Mouse (Mus musculus) embryonic stem cell, embryonic (primary cell): Measurements from ENCODE around the gene Rbms3.

ENCODE experiments used
- CTCF ChIA-PET, 4 experiments: fragments of 300-600 bp in 2 of 4; fragments of 350-600 bp in 2 of 4; sonication (Branson Sonifier 250); formaldehyde crosslinking; loops; one replicate each; lab custom pipeline; 2022; ENCODE audit warnings: inconsistent platforms in 2 of 4; lab: Charles Lee
- POLR2A ChIA-PET, 4 experiments: fragments of 300-600 bp in 2 of 4; fragments of 350-600 bp in 2 of 4; sonication (Branson Sonifier 250); formaldehyde crosslinking; loops; one replicate each; lab custom pipeline; 2022; ENCODE audit warnings: antibody characterized with exemption in 4 of 4, inconsistent platforms in 1 of 4; lab: Charles Lee

Rbms3 gene

DNA sequence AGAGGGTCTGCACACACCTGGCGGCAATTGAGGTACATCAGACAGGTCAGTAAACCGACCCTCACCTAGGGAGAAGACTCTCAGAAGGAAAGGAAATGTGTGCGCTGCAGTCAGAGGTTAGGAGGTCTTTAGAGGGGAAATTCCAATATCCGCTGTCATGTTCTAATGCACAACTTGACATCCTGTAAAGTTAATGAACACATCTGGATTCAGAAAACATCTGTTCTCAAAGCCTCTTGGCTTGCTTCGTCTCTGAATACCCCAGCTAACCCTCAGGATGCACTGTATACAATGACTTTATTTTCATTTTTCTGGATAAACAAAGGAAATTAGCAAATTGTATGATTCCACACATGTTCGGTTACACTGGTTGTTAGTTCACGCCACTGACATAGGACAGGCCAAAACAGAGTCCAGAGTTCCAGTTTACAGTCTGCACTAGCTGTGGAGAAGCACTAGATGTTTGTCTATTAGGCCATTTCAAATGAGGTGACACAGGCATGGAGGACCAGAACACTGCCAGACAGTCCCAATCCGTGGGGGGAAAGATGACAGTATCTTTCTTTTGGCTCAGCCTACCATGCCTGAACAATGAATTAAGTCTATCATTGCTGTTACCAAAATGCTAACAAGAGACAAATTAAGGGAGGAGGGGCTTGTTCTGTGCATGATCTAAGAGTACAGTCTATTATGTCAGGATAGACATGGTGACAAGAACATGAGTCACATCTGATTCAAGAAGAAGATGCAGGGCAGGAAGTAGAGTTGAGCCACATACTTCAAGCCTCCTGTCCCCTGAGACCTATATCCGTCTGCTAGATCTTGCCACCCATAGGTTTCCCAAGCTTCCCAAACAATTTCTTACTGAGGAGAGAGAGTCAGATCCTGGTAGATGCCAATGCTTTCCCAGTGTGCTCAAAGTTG is 538.2 kb downstream of the Rbms3 start:
- ChIA-PET POLR2A (no interaction called here), CTCF (no interaction called here)

DNA sequence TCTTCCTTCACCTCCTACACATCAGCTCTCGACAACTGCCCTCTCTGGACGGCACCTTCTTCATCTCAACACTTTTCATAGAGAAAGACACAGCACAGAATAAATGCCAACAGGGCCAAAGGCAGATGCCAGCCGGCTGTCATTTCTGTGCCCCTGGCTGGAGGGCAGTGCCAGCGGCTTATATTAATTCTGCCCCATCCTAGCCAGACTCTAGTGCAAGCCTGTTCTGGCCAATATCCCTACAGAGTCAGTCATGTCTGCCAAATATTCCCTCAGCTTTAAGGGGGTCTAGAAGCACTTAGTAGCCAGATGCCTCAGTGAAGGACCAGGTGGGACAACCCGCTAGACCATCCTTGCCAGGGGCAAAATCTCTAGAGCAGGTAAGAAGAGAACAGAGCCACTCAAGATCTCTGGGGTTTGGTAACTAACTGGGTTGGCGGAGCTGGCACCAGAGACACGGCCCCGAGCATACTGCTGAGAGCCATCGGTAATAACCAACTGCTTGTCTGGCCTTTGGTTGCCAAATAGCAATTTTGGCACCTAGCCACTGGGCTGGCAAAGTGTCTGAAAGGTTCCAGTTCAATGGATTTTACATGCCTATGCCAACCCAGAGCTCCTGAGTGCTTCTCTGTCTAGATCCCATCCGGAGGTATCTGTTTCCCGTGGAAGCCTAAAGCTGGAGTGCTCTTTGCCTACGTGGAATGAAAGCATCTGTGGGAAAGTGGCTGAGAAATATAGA is 540.1 kb downstream of the Rbms3 start:
- CTCF ChIA-PET = no interaction called here
- POLR2A ChIA-PET = no interaction called here

DNA sequence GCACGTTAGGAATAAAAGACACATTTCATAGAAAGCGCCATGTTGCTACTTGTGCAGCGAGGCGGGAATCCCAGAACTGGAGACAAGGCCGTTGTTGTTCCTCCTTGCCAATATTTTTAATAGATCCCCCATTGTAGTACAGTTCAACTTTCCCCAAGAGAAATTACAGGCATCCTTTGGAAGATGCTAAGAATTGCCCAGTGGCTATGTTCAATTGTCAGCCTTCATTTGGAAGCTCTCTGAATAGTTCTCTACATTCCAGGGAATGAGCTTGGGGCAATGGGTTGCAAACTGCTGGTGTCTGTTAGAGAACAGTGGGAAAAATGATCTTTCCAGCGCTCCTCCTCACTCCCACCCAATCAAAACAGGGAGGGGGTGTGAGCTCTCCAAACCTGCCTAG is 541.4 kb downstream of the Rbms3 start:
- ChIA-PET POLR2A (no interaction called here), CTCF (no interaction called here)

DNA sequence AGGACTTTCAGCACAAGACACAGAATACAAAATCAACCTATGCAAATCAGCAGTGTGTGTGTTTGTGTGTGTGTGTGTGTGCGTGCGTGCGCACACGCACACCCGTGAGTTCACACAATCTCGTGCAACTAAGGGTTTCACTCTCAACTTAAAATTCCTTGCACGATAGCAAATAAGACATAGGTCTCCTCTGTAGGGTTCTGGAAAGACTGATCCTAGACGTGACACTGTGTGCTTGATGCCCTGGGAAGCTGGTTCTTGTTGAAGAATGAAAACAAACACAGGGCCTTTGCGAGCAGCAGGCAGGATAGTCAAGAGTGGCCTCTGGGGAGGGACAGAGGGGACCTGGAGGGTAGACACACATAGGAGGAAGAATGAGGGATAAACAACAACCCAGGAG is 544.0 kb downstream of the Rbms3 start:
- ChIA-PET CTCF (no interaction called here), POLR2A (no interaction called here)

DNA sequence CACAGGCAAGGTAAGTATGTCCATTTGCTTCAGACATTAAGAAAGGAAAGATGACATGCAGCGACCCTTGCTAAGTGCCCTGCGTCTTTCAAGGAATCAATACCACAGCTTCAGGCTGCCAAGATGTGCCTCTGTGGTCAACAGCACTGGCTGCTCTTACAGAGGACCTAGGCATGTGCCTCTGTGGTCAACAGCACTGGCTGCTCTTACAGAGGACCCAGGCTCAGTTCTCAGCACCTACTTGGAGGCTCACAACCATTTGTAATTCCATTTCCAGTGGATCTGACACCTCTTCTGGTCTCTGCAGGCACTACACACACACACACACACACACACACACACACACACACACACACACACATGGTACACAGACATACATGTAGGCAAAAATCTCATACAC is 545.2 kb downstream of the Rbms3 start:
- POLR2A ChIA-PET = no interaction called here
- CTCF ChIA-PET = no interaction called here

DNA sequence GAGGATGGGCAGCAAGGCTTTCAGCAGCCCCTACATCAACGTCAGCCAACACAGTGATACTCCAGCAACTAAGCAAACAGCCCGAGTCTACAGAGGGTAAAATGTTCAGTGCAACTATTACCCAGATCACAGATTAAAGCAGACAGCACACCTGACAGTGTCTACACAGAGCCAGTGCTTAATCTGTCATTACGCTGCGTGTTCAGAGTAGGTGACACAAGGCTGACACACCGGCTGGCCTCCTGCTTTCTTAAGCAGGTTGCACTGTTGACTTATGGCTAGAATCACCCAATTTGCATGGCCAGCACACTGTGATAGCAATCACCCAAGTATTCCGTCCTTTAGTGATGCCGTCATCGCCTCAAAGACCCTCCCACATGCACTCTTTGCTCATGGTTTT is 550.2 kb downstream of the Rbms3 start:
- POLR2A ChIA-PET = no interaction called here
- CTCF ChIA-PET = no interaction called here

DNA sequence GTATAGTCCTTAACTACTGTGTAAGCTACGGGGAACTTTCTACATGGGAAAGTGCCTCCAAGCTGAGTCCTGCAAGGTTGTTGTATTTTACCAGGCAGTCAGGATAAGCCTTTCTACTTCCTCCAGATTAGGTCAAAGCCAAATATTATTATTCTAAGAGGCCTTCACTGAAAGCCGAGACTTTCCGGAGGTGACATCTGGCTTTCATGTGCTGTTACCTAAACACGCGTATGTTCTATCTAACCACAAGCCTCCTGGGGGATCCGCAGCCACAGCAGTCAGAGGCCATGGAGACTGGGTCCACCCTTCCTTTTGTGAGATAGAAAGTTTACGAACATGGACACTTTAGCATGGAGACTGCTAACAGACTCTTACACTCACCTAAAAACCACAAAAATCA is 552.2 kb downstream of the Rbms3 start:
- POLR2A ChIA-PET = no interaction called here
- CTCF ChIA-PET = no interaction called here

DNA sequence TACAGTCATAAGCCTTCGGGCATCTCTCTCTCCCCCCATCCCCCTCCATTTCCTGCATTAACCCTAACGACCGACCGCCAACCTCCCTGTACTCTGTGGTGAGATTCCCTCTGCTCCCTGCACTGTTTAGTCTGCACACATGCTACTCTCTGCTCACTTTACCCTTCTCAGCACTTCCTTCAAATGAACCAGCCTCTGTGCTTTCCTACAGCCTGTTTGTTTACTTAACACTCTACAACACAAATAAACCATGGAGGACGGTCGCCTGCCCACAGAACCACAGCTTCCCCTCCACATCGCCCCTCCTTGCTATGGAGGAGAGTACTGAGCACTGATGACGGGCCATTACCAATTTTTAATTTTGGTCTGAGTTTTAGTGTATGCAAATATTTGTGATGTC is 552.9 kb downstream of the Rbms3 start:
- ChIA-PET CTCF (no interaction called here), POLR2A (no interaction called here)

DNA sequence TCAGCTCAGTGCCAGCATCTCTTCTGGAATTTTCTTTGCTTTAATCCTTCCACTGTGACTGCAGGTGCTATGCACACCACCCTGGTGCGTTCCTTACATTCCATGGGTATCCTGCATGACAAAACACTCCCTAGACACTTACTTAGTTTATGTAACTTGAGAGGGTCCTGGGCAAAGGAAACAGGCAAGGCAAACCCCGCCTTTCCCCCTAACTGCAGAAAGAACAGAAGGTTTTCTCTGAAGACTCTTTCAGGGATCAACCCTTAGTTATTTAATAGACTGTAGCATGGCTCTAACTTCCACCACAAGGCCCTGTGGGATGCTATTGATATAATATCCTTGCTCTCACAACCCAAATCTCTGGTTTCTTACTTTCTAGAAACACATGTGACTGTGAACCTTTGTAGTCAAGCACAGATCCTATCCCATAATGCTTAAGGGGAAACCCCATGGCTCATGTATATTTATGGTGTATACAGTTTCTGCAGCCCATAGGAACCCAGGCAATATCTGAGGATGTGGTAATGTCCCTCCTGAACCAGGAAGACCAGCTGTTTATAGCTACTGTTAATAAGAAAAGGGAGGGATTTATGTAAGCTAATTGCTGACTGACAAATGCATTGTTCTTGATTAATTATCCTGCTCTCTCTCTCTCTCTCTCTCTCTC is 557.1 kb downstream of the Rbms3 start:
- POLR2A ChIA-PET = no interaction called here
- CTCF ChIA-PET = no interaction called here

DNA sequence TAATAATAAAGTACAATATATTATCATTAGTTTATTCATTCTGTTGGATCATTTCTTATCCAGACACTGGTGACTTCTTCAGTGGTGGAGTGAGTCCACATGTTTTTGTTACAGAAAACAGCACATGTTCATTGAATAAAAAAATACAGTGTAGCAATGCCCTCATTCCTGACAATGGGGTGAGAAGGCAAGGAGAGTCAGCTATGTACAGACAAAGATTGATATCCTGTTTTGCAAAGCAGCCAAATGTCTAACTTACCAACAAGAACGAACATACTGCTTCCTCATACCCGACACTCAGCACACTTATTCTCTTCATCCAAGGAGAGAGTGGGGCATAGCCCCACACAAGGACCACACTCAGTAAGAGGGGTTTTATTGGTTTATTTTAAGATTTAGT is 559.1 kb downstream of the Rbms3 start:
- ChIA-PET POLR2A (no interaction called here), CTCF (no interaction called here)

DNA sequence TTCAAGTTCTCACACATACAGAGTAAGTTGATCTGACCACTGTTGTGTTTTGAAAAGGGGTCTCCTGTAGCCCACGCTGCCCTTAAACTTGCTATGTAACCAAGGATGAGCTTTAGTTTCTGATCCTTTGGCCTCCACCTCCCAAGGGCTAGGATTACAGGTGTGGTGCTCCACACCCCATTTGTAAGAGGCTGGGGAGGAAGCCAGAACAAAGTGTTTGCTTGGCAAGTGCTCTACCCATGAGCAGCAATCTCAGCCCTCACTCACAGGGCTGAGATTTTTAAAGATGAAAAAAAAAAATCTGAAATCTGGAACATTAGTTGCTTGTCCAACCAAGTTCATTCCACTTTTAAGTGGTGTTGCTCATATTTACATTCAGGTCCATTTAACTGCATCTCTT is 560.5 kb downstream of the Rbms3 start:
- ChIA-PET CTCF (no interaction called here), POLR2A (no interaction called here)

DNA sequence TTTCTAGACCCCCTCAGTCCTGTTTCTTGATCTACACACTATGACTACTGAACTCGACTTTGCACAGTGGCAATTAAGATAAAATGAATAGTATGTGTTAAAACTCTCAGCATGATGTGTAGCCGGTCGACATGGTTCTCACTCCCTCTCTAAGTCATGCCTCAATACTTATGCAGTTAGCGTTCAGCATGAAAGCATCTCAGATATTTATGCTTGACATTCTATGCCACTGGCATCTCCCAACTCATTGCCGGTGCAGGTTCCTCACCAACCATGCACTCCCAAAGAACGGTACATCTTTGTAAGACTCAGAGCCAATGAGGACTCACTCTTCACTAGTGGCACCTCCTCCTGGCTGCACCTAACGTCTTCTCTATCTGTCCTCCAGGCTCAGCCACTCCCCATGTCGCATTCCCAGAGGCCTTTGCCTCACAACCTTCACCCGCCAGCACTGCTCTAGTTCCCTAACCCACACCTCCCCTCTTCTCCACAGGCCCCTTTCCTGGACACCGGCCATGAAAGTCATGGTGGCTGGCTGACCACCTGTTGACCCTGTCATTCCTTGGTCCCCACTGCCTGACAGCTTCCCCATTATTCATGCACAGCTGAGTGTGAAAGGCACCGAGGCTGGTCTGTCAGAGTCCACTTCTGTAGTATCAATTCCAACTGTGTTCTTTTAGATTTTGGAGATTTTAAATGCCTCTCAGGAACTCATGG is 561.9 kb downstream of the Rbms3 start:
- ChIA-PET POLR2A (no interaction called here), CTCF (no interaction called here)

DNA sequence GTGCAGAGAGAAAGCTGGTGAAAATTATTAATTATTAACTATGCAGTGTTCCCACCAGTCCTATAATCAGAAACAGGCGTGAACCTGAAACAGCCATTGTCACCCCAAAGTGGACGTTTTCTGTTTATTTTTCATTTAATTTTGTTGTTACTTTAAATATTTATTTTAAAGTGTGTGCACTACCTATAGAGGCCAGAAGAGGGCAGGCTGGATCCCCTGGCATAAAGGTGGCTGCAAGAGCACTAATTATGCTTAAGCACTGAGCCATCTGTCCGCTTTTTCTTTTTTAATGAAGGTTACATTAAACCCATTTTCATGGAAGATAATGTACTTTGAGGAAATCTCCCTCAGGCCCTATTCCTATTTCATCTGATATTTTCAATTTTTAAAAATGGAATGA is 563.2 kb downstream of the Rbms3 start:
- POLR2A ChIA-PET = no interaction called here
- CTCF ChIA-PET = no interaction called here

DNA sequence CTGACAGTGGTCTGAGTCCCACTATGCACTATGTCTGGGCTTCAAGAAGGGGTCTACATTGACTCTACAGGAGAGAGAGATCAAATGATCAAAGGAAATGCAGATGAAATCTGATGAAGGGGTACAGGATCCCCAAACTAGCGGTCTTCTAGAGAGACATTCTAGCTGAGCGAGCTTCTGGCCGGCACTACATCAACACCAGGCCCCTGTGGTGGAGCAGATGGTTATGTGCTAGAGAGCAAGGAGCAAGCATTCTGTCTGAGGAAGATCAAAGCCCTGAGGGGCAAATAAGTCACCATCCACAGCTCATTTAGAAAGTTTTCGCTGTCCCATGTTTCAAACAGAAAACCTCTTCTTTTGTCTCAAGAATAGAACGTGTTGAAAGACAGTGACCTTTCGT is 564.1 kb downstream of the Rbms3 start:
- ChIA-PET CTCF (no interaction called here), POLR2A (no interaction called here)

DNA sequence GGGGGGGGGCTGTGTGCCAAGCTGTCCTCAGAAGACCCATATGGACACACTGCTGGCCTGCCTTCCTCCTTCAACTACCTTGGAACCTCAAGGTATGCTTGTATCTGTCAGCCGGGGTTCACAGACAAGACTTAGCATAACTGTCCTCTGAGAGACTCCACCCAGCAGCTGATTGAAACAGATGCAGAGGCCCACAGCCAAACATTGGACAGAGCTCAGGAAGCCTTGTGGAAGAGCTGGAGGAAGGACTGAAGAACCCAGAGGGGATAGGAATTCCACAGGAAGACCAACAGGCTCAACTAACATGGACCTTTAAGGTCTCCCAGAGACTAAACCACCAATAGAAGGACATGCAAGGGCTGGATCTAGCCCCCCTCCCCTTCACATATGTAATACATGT is 570.1 kb downstream of the Rbms3 start:
- CTCF ChIA-PET = interaction anchor here in 1 of 4 experiments (0.6 kb wide), 1 partner anchor 22 kb away, joined by 12 read pairs; no protein-coding TSS in a partner anchor
- POLR2A ChIA-PET = no interaction called here

DNA sequence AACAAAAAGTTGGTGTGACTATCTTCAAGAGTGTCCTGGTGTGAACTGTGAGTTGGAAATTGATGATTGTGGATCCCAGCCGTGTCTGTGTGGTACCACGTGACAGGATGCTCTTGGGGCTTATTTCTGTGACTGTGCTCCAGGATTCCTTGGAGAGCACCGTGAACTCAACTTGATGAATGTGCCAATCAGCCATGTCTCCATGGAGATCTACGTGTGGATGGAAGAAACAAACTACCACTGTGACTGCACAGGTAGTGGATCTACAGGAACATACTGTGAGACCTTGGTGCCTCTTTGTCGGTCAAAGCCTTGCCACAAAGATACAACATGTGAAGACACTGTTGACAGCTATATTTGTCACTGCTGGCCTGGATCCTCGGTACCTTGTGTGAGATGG is 570.6 kb downstream of the Rbms3 start:
- POLR2A ChIA-PET = no interaction called here

DNA sequence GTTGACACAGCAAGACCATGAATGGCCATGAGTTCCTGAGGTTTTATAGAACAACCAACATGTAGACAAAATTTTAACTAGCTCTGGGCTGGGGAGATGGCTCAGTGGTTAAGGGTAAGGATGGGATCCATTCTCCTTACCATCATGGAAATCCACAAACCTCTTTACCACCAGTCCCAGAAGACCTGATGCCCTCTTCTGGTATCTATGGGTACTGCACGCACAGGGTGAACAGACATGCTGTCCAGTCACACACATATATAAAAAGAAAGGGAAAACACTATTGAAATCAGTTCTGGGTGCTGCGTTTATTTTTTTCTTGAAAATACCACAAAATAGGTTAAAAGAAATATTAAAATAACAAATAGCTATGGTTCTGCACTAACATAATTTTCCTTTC is 577.8 kb downstream of the Rbms3 start:
- CTCF ChIA-PET = no interaction called here
- POLR2A ChIA-PET = no interaction called here

More for the DNA sequence above, 570.6 kb downstream of the Rbms3 start:
- CTCF ChIA-PET = interaction anchor here in 1 of 4 experiments (0.6 kb wide), 1 partner anchor 23 kb away, joined by 12 read pairs; no protein-coding TSS in a partner anchor

DNA sequence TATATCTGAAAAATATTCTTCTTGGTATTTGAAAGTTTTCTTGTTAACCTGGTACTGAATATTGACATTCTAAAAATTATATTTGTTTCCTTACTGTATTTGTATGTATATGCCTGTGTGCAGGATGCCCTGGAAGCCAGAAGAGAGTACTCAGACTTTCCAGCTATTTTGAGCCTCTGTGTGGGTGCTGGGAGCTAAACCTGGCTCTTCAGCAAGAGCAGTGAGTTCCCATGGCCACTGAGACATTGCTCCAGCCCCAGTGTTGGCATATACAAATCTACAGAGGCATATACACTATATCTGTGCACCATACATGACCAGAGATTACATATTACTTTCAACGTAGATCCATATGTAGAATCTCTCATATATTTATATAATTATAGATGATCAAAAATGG is 581.1 kb downstream of the Rbms3 start:
- ChIA-PET CTCF (no interaction called here), POLR2A (interaction anchor here in 1 of 4 experiments (0.6 kb wide), 1 partner anchor 16 kb away, joined by 3 read pairs; no protein-coding TSS in a partner anchor)

DNA sequence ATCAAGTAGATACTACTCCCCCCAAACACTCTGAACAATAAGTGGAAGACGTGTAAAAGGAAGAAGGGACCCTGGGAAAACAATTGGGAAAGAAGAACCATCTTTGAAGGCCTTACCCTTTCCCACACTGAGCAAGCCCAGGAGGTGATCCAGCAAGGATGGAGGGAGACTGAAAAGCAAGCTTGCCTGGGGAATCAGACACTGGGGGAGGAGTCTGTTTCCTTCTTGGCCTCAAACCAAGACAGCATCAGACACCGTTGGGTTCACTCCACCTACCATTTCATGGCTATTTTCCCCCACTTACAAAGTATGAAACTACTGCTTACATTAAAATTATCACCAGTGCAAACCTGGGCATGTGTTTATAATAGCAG is 587.7 kb downstream of the Rbms3 start:
- ChIA-PET CTCF (no interaction called here), POLR2A (no interaction called here)
